Mouse (Mus musculus) forebrain, postnatal 0 days (tissue): ENCODE results near the gene Canx. TPM values are rescaled to one million over a fixed set of nuclear protein-coding genes. Genes with fewer than 3 reads are reported as not detected.

Experiments used
- ATAC-seq: fragments of 200-750 bp; cut with Nextera tagmentation; 2 replicates; pipeline ENCODE4 v1.8.0; 2017; ENCODE audit warnings: mild to moderate bottlenecking, moderate library complexity
- DNase-seq: peaks from one replicate; pipeline ENCODE4 v3.0.0-alpha.2; 2015
- H3K27ac ChIP-seq: fragments of 300-500 bp; sonication (generic); 2 replicates; pipeline ENCODE4 v1.5.1; 2014; ENCODE audit warnings: low read depth, mild to moderate bottlenecking, antibody characterized with exemption, low read length, moderate library complexity, mixed read lengths
- H3K27me3 ChIP-seq: fragments of 300-500 bp; sonication (generic); 2 replicates; pipeline ENCODE4 v1.6.1; 2014; ENCODE audit warnings: mild to moderate bottlenecking, low read length, mixed read lengths; ENCODE audit not compliant: insufficient read depth
- H3K36me3 ChIP-seq: fragments of 300-500 bp; sonication (generic); 2 replicates; pipeline ENCODE4 v1.6.1; 2014; ENCODE audit warnings: mild to moderate bottlenecking, moderate library complexity; ENCODE audit not compliant: insufficient read depth
- H3K4me1 ChIP-seq: fragments of 300-500 bp; sonication (generic); 2 replicates; pipeline ENCODE4 v1.6.1; 2014; ENCODE audit warnings: antibody characterized with exemption; ENCODE audit not compliant: insufficient read depth
- H3K4me2 ChIP-seq: fragments of 300-500 bp; sonication (generic); 2 replicates; pipeline ENCODE4 v1.6.1; 2014; ENCODE audit warnings: low read depth, mild to moderate bottlenecking, moderate library complexity
- H3K4me3 ChIP-seq: fragments of 300-500 bp; sonication (generic); 2 replicates; pipeline ENCODE4 v1.5.1; 2014; ENCODE audit warnings: low read depth, low read length, mixed read lengths
- H3K9ac ChIP-seq: fragments of 300-500 bp; sonication (generic); 2 replicates; pipeline ENCODE4 v1.6.1; 2014; ENCODE audit warnings: mild to moderate bottlenecking
- H3K9me3 ChIP-seq: fragments of 300-500 bp; sonication (generic); 2 replicates; pipeline ENCODE4 v1.6.1; 2016; ENCODE audit warnings: low read length
- CTCF ChIP-seq: sonication (generic); IDR thresholded peaks from 2 replicates; pipeline ENCODE4 v1.5.1; 2016; ENCODE audit warnings: antibody characterized with exemption, control low read depth, low read depth
- WGBS: fragments of 180-500 bp; shearing (Covaris S2); extraction: QIAGEN DNeasy Blood & Tissue Kit; methylation state at CpG from one replicate; pipeline ENCODE4 v1.1.7; 2014; 5-methylcytosine and 5-hydroxymethylcytosine counted together
- polyA plus RNA-seq: library from polyadenylated mRNA; unstranded; fragments of >200 nt; fragmentation: Nextera tagmentation; extraction: Ambion mirVana; gene quantifications from 2 replicates; pipeline ENCODE4 v1.2.1, GENCODE M21; 2015
- total RNA-seq: library from RNA; depleted of rRNA; stranded (reverse); fragments of >200 nt; gene quantifications from 2 replicates; pipeline ENCODE4 v1.2.3, GENCODE M21; 2014

Canx gene
- total and polyA plus RNA-seq, 2 experiments from 2014 or later: 233 to 298 TPM

GRCm38 (mm10) chr11:50277025-50277424 lies 48.4 kb downstream of the Canx start:
- H3K4me2 ChIP-seq: no peak overlapping the region
- no peak for DNase-seq
- no peak overlapping the region for H3K27ac ChIP-seq
- no peak overlapping the region for H3K9ac ChIP-seq
- no peak for TF ChIP-seq CTCF
- no peaks in the 10 kb centered on the region for H3K9me3 ChIP-seq
- H3K4me3 ChIP-seq: no peak overlapping the region
- no peaks in the 10 kb centered on the region for H3K4me1 ChIP-seq
- peaks cover 4% of the 10 kb centered on the region; the same call in 1 of the 2 replicates for H3K36me3 ChIP-seq
- ATAC-seq: no peak
- H3K27me3 ChIP-seq: no peaks in the 10 kb centered on the region

GRCm38 (mm10) chr11:50275568-50276151 lies 49.8 kb downstream of the Canx start:
- 80% methylated on average over 5 of the region's 5 CpGs for WGBS
- H3K27ac ChIP-seq: no peak overlapping the region
- H3K4me2 ChIP-seq: no peak overlapping the region
- H3K27me3 ChIP-seq: no peaks in the 10 kb centered on the region
- H3K9me3 ChIP-seq: no peaks in the 10 kb centered on the region
- ATAC-seq (no peak), DNase-seq (no peak)
- TF ChIP-seq CTCF: no peak
- H3K4me1 ChIP-seq: no peaks in the 10 kb centered on the region
- no peak overlapping the region for H3K4me3 ChIP-seq
- peaks cover under 1% of the 10 kb centered on the region; the same call in 1 of the 2 replicates for H3K36me3 ChIP-seq
- no peak overlapping the region for H3K9ac ChIP-seq

- whole genome bisulfite sequencing: 97% methylated on average over 2 of the region's 2 CpGs
- H3K4me1 ChIP-seq: no peaks in the 10 kb centered on the region
- no peak overlapping the region for H3K9ac ChIP-seq
- peaks cover under 1% of the 10 kb centered on the region; the same call in 1 of the 2 replicates for H3K36me3 ChIP-seq
- no peak for TF ChIP-seq CTCF
- H3K27me3 ChIP-seq: no peaks in the 10 kb centered on the region
- ATAC-seq: no peak
- H3K4me3 ChIP-seq: no peak overlapping the region
- H3K4me2 ChIP-seq: no peak overlapping the region
- no peaks in the 10 kb centered on the region for H3K9me3 ChIP-seq
- no peak overlapping the region for H3K27ac ChIP-seq
- DNase-seq: no peak
Measured at GRCm38 (mm10) chr11:50275077-50275476, 50.4 kb downstream of the Canx start.

GRCm38 (mm10) chr11:50272819-50273218 lies 52.7 kb downstream of the Canx start:
- H3K27ac ChIP-seq: no peak overlapping the region
- H3K27me3 ChIP-seq: no peaks in the 10 kb centered on the region
- H3K4me3 ChIP-seq: no peak overlapping the region
- TF ChIP-seq CTCF: no peak
- peaks cover 3% of the 10 kb centered on the region; the same call in 1 of the 2 replicates for H3K36me3 ChIP-seq
- DNase-seq (no peak), ATAC-seq (no peak)
- 48% methylated on average over 2 of the region's 2 CpGs for WGBS
- no peaks in the 10 kb centered on the region for H3K4me1 ChIP-seq
- no peak overlapping the region for H3K9ac ChIP-seq
- H3K4me2 ChIP-seq: no peak overlapping the region
- H3K9me3 ChIP-seq: no peaks in the 10 kb centered on the region

- no peak for DNase-seq
- no peak for TF ChIP-seq CTCF
- 97% methylated on average over 1 of the region's 1 CpGs for WGBS
Measured at GRCm38 (mm10) chr11:50269885-50270284, 55.6 kb downstream of the Canx start.

GRCm38 (mm10) chr11:50269163-50269562 lies 56.3 kb downstream of the Canx start:
- 82% methylated on average over 2 of the region's 2 CpGs for WGBS
- DNase-seq: peak; percentile 27
- Histone ChIP-seq H3K4me1 (no peaks in the 10 kb centered on the region), H3K4me3 (no peak overlapping the region), H3K9me3 (no peaks in the 10 kb centered on the region), H3K4me2 (no peak overlapping the region), H3K9ac (no peak overlapping the region), H3K36me3 (peaks cover 28% of the 10 kb centered on the region), H3K27me3 (no peaks in the 10 kb centered on the region), H3K27ac (no peak overlapping the region)
- TF ChIP-seq CTCF: peak; percentile 52
- 0 out of 2 replicates have a peak, but pooled peaks have one; percentile 23 for ATAC-seq

More at GRCm38 (mm10) chr11:50269885-50270284, 55.6 kb downstream of the Canx start:
- Histone ChIP-seq H3K36me3 (peaks cover 22% of the 10 kb centered on the region), H3K27ac (no peak overlapping the region), H3K9ac (no peak overlapping the region), H3K4me1 (no peaks in the 10 kb centered on the region), H3K4me2 (no peak overlapping the region), H3K27me3 (no peaks in the 10 kb centered on the region), H3K9me3 (no peaks in the 10 kb centered on the region), H3K4me3 (no peak overlapping the region)
- no peak for ATAC-seq

GRCm38 (mm10) chr11:50266997-50267396 lies 58.5 kb downstream of the Canx start:
- no peak for TF ChIP-seq CTCF
- no peak overlapping the region for H3K27ac ChIP-seq
- H3K4me3 ChIP-seq: no peak overlapping the region
- no peaks in the 10 kb centered on the region for H3K4me1 ChIP-seq
- peaks cover 45% of the 10 kb centered on the region for H3K36me3 ChIP-seq
- H3K9ac ChIP-seq: no peak overlapping the region
- 93% methylated on average over 3 of the region's 3 CpGs for WGBS
- DNase-seq (no peak), ATAC-seq (no peak)
- H3K9me3 ChIP-seq: no peaks in the 10 kb centered on the region
- no peaks in the 10 kb centered on the region for H3K27me3 ChIP-seq
- no peak overlapping the region for H3K4me2 ChIP-seq
